Mouse (Mus musculus) stomach, embryonic 14.5 days (tissue): ENCODE results near the gene Gm7356. TPM values are rescaled to one million over a fixed set of nuclear protein-coding genes. Genes with fewer than 3 reads are reported as not detected.
"Not testable (repeated sequence)": the region's sequence is repeated elsewhere in the genome, so short reads cannot be mapped to it uniquely, and the experiment has no call there.

ENCODE experiments used
- ATAC-seq: fragments of 200-750 bp; cut with Nextera tagmentation; 2 replicates; pipeline ENCODE4 v1.8.0; 2017; ENCODE audit warnings: low read depth, moderate TSS enrichment; ENCODE audit not compliant: insufficient number of reproducible peaks, insufficient read depth, low FRiP score
- H3K27ac ChIP-seq: fragments of 300-500 bp; sonication (generic); 2 replicates; pipeline ENCODE4 v1.5.1; 2014; ENCODE audit warnings: mild to moderate bottlenecking, low read length, moderate library complexity, mixed read lengths
- H3K27me3 ChIP-seq: fragments of 300-500 bp; sonication (generic); 2 replicates; pipeline ENCODE4 v1.6.1; 2014; ENCODE audit warnings: low read length, control low read depth, mixed read lengths; ENCODE audit not compliant: control insufficient read depth, insufficient read depth
- H3K36me3 ChIP-seq: fragments of 300-500 bp; sonication (generic); 2 replicates; pipeline ENCODE4 v1.6.1; 2014; ENCODE audit warnings: mild to moderate bottlenecking, control low read depth, low read length, moderate library complexity, mixed read lengths; ENCODE audit not compliant: control insufficient read depth, insufficient read depth
- H3K4me1 ChIP-seq: fragments of 300-500 bp; sonication (generic); 2 replicates; pipeline ENCODE4 v1.6.1; 2014; ENCODE audit warnings: low read length, control low read depth, mixed read lengths; ENCODE audit not compliant: control insufficient read depth, insufficient read depth
- H3K4me2 ChIP-seq: fragments of 300-500 bp; sonication (generic); replicated peaks from 2 replicates; pipeline ENCODE4 v1.6.1; 2014; ENCODE audit warnings: low read depth, low read length, control low read depth
- H3K4me3 ChIP-seq: fragments of 300-500 bp; sonication (generic); 2 replicates; pipeline ENCODE4 v1.5.1; 2014; ENCODE audit warnings: low read depth, low read length, control low read depth
- H3K9ac ChIP-seq: fragments of 300-500 bp; sonication (generic); replicated peaks from 2 replicates; pipeline ENCODE4 v1.6.1; 2014; ENCODE audit warnings: low read depth, mild to moderate bottlenecking, control low read depth, low read length, moderate library complexity, mixed read lengths
- H3K9me3 ChIP-seq: fragments of 300-500 bp; sonication (generic); 2 replicates; pipeline ENCODE4 v1.6.1; 2016; ENCODE audit warnings: low read depth, low read length, control low read depth; ENCODE audit not compliant: control insufficient read depth
- WGBS: fragments of 180-500 bp; shearing (Covaris S2); extraction: QIAGEN DNeasy Blood & Tissue Kit; methylation state at CpG from one replicate; pipeline ENCODE4 v1.1.7; 2014; 5-methylcytosine and 5-hydroxymethylcytosine counted together
- polyA plus RNA-seq: library from polyadenylated mRNA; unstranded; fragments of >200 nt; fragmentation: Nextera tagmentation; extraction: Ambion mirVana; gene quantifications from 2 replicates; pipeline ENCODE4 v1.2.1, GENCODE M21; 2014

Gm7356 gene
- polyA plus RNA-seq = not detected in 2 replicates

DNA sequence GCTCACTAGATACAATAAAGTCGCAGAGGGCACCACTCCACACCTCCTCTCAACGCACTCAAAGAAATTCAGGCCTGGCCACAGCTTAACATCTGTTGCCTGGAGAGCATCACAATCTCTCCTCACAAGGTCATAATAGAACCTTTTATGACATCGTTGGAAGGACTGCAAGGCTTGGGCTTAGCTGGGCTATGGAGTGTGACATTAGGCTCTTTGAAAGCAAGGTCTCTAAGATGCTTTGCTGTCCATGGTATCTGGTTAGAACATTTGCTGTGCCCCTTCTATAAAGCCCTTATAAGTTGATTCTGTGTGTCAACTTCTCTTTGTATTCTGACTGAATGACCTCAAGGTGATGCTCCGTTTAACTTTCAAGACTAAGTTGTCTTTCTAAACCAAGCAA is at the start of gene Gm7356:
Gm7356 (minus strand) TSS at position 101 of the 400 bp plus-strand sequence.
- not testable (repeated sequence) for H3K4me1 ChIP-seq, ATAC-seq, H3K9me3 ChIP-seq, H3K4me3 ChIP-seq, H3K4me2 ChIP-seq, H3K27ac ChIP-seq, H3K9ac ChIP-seq, H3K27me3 ChIP-seq, H3K36me3 ChIP-seq
- WGBS = 80% methylated on average over 3 of the region's 4 CpGs

DNA sequence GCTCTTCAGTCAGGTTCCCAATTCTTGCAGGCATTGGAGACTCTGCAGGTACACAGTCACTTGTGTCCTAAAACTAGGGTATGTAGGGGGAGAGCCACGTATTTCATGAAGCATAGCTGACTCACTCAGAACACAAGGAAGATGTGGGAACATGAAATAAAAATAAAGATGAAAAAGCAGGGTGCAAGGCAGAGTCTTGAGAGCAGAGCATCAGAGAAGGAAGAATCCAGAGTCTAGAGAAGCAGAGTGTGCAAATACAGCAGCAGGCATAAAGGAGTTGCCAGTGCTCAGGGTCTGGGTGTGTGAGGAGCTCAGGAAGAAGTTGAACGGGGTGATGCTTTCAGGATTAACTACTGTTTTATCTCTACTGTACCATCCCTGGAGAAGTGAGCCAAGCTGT is 38.4 kb upstream of the Gm7356 start:
- H3K9me3 ChIP-seq, H3K4me1 ChIP-seq, H3K4me2 ChIP-seq, H3K27ac ChIP-seq, ATAC-seq, H3K9ac ChIP-seq, H3K27me3 ChIP-seq, H3K36me3 ChIP-seq, H3K4me3 ChIP-seq: not testable (repeated sequence)
- WGBS = 92% methylated on average over 1 of the region's 2 CpGs

DNA sequence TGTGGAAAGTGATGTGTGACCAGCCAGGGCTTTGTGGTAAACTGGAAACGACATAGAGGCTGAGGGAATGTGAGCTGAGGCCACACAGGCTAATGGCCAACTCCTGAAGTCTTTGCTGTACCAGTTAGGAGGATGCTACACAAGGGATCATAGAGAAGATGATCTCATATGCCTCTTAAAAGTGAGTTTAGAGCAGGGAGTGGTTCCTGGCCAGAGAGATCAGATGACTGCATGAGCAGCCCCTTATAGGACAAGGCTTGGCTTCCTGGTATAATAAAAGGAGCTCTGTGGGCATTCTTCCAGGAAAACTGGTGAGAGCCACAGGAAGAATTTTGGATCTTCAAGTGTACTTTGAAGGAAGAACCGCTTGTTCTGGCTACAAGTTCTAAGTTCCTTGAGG is 33.5 kb upstream of the Gm7356 start:
- not testable (repeated sequence) for ATAC-seq, H3K4me1 ChIP-seq, H3K4me3 ChIP-seq, H3K4me2 ChIP-seq, H3K9ac ChIP-seq, H3K9me3 ChIP-seq, H3K27ac ChIP-seq, H3K36me3 ChIP-seq, H3K27me3 ChIP-seq
- 42% methylated on average over 1 of the region's 2 CpGs for WGBS

DNA sequence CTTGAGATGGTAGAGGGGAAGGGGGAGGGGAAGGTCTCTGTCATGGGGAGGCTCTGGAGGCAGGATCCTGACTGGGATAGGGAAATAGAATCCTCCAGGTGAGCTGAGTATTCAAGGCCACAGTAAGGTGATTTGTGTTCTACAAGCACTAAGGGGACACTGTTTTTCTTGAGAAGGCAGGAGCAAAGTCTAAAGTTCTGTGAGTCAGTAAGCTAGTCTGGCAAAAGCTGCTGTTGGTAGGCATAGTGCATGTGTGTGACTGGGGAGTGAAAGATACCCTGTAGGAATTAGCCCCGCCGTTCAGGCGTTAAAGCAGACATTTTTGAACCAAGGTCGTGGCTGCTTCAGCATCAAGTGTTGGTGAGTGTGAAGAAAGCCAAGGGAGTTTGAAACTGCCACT is 32.6 kb upstream of the Gm7356 start:
- ATAC-seq, H3K9ac ChIP-seq, H3K9me3 ChIP-seq, H3K4me1 ChIP-seq, H3K27ac ChIP-seq, H3K4me2 ChIP-seq, H3K4me3 ChIP-seq, H3K36me3 ChIP-seq, H3K27me3 ChIP-seq: not testable (repeated sequence)
- 88% methylated on average over 4 of the region's 4 CpGs for WGBS

DNA sequence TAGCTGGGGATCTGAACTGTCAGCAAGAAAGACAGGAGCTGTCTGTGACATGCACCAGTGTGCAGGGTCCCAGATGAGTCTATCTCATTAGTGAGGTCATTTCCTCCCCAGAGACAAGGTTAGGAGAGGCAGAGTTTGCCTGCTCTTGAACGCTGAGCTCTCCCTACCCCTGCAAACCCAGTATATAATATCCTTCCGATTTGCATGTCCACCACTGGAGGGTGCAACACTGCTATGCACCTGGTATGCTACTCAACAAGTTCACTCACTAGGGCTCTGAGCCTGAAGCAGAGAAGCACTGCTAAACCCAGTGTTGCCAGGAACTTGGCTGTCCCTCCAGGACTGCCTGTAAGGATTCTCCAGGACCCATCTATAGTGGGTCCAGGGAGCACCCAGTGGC is 10.1 kb downstream of the Gm7356 start:
- H3K4me3 ChIP-seq, H3K9me3 ChIP-seq, H3K9ac ChIP-seq, H3K4me2 ChIP-seq, H3K4me1 ChIP-seq, ATAC-seq, H3K27me3 ChIP-seq, H3K36me3 ChIP-seq, H3K27ac ChIP-seq: not testable (repeated sequence)
- 54% methylated on average over 2 of the region's 2 CpGs for WGBS

DNA sequence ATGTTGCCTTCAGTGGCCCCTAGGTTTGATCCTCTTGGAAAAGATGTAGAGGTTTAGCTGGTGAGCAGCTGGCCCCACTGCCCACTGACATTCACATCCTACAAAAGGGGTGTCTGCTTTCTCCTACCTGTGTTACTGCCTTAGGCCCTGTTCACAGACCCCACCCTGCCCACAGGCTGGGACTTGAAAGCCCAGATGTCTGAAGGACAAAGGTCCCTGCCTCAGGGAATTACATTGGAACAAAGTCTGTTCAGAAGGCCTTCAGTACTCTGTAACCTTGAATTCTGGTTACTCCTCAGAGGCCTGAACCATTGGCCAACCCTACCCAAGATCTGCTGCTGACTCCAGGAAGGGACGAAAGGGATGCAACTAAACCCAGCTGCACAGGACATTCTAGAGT is 15.8 kb downstream of the Gm7356 start:
- Histone ChIP-seq H3K4me3 (no peak overlapping the region), H3K9ac (no peak overlapping the region), H3K27ac (no peak overlapping the region), H3K27me3 (no peaks in the 10 kb centered on the region), H3K4me1 (no peaks in the 10 kb centered on the region), H3K9me3 (no peaks in the 10 kb centered on the region), H3K4me2 (no peak overlapping the region), H3K36me3 (no peaks in the 10 kb centered on the region)
- ATAC-seq = no peak
- WGBS = 90% methylated on average over 1 of the region's 1 CpGs

DNA sequence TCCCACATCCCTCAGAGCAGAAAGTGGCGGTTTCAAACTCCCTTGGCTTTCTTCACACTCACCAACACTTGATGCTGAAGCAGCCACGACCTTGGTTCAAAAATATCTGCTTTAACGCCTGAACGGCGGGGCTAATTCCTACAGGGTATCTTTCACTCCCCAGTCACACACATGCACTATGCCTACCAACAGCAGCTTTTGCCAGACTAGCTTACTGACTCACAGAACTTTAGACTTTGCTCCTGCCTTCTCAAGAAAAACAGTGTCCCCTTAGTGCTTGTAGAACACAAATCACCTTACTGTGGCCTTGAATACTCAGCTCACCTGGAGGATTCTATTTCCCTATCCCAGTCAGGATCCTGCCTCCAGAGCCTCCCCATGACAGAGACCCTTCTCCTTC is 32.7 kb downstream of the Gm7356 start:
- not testable (repeated sequence) for ATAC-seq, H3K4me2 ChIP-seq, H3K9ac ChIP-seq, H3K9me3 ChIP-seq, H3K4me3 ChIP-seq, H3K36me3 ChIP-seq, H3K27me3 ChIP-seq, H3K4me1 ChIP-seq, H3K27ac ChIP-seq
- 89% methylated on average over 5 of the region's 5 CpGs for WGBS

DNA sequence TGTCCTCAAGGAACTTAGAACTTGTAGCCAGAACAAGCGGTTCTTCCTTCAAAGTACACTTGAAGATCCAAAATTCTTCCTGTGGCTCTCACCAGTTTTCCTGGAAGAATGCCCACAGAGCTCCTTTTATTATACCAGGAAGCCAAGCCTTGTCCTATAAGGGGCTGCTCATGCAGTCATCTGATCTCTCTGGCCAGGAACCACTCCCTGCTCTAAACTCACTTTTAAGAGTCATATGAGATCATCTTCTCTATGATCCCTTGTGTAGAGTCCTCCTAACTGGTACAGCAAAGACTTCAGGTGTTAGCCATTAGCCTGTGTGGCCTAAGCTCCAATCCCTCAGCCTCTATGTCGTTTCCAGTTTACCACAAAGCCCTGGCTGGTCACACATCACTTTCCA is 33.6 kb downstream of the Gm7356 start:
- H3K27me3 ChIP-seq, H3K36me3 ChIP-seq, H3K4me3 ChIP-seq, H3K9me3 ChIP-seq, ATAC-seq, H3K27ac ChIP-seq, H3K4me1 ChIP-seq, H3K4me2 ChIP-seq, H3K9ac ChIP-seq: not testable (repeated sequence)
- 66% methylated on average over 1 of the region's 2 CpGs for WGBS

DNA sequence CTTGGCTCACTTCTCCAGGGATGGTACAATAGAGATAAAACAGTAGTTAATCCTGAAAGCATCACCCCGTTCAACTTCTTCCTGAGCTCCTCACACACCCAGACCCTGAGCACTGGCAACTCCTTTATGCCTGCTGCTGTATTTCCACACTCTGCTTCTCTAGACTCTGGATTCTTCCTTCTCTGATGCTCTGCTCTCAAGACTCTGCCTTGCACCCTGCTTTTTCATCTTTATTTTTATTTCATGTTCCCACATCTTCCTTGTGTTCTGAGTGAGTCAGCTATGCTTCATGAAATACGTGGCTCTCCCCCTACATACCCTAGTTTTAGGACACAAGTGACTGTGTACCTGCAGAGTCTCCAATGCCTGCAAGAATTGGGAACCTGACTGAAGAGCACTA is 38.5 kb downstream of the Gm7356 start:
- H3K27me3 ChIP-seq, H3K4me1 ChIP-seq, H3K9me3 ChIP-seq, H3K27ac ChIP-seq, H3K4me3 ChIP-seq, ATAC-seq, H3K36me3 ChIP-seq, H3K9ac ChIP-seq, H3K4me2 ChIP-seq: not testable (repeated sequence)
- whole genome bisulfite sequencing = 71% methylated on average over 1 of the region's 2 CpGs
